Mouse (Mus musculus): ENCODE data around the gene Crtc1. TPM values are rescaled to one million over a fixed set of nuclear protein-coding genes. Genes with fewer than 3 reads are reported as not detected.

The Crtc1 gene
- polyA plus RNA-seq, 1 experiment from 2014 or later, result 7.0 TPM

DNA sequence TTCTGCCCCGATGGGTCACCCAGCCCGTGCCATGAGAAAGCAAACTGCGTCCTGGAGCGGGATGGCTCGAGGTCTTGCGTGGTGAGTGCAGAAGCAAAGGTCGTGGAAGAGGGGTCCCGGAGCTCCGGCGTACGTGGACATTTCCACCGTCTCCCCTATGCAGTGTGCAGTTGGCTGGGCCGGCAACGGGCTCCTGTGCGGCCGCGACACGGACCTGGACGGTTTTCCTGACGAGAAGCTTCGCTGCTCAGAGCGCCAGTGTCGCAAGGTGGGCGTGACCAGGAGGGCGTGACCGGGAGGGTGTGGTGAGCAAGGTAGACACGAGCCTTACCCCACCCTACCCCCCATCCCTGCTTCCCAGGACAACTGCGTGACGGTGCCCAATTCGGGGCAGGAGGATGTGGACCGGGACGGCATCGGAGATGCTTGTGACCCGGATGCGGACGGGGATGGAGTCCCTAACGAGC is 63.1 kb downstream of the Crtc1 start:
- H3K4me1 ChIP-seq (ENCODE audit: insufficient read depth, low read depth, low read length), result peaks cover 9% of the 10 kb centered on the region; the same call in 1 of the 2 replicates
- no peak overlapping the region for H3K9ac ChIP-seq (replicated peaks; ENCODE audit: low read depth)
- peaks cover 54% of the 10 kb centered on the region for H3K27me3 ChIP-seq (replicated peaks; ENCODE audit: insufficient read depth, low read length)
- ATAC-seq, result no peak
- no peak for TF ChIP-seq EP300 (IDR thresholded peaks at IDR 0.05)
- H3K27ac ChIP-seq (ENCODE audit: low read length), result no peak overlapping the region
- H3K4me2 ChIP-seq (replicated peaks; ENCODE audit: low read depth, low read length), result peak overlapping the region; percentile 28; the same call in 1 of the 2 replicates
- no peak for DNase-seq (ENCODE audit: low spot score)
- 6% methylated on average over 30 of the region's 37 CpGs for WGBS
- no peaks in the 10 kb centered on the region for H3K9me3 ChIP-seq (ENCODE audit: low read length)
- no peak overlapping the region; the same call in 1 of the 2 replicates for H3K4me3 ChIP-seq (ENCODE audit: low read depth, low read length)
- H3K36me3 ChIP-seq (ENCODE audit: insufficient read depth, low read length), result no peaks in the 10 kb centered on the region

DNA sequence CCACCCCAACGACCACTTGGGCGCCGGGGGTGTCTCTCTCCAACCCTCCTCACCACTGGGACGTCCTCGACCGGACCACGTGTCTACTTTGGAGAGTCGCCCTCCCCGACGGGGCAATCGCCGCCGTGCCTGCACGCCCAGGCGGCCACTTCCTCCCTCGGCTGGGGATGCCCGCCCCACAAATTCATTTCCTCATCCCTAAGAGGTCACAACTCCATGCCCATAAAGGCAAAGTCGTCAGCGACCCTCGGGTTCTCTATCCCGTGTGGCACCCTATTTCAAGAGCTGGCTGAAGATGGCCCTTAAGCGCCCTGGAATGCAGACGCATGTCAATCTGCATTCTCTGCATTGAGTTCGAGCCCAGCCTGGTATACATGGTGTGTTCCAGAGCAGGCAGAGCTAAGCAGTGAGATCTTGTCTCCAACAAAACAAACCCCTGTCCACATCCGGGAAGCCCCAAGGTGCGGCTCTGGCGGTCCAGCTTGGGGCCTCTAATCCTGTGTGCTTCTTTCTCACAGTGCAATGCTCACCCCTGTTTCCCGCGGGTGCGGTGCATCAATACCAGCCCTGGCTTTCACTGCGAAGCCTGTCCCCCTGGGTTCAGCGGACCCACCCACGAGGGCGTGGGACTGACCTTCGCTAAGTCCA is 64.0 kb downstream of the Crtc1 start:
- Histone ChIP-seq H3K4me1 (ENCODE audit: insufficient read depth, low read depth, low read length) (peaks cover 9% of the 10 kb centered on the region; the same call in 1 of the 2 replicates), H3K4me2 (replicated peaks; ENCODE audit: low read depth, low read length) (no peak overlapping the region), H3K9ac (replicated peaks; ENCODE audit: low read depth) (no peak overlapping the region), H3K27ac (ENCODE audit: low read length) (no peak overlapping the region), H3K9me3 (ENCODE audit: low read length) (no peaks in the 10 kb centered on the region), H3K27me3 (replicated peaks; ENCODE audit: insufficient read depth, low read length) (peaks cover 54% of the 10 kb centered on the region), H3K36me3 (ENCODE audit: insufficient read depth, low read length) (no peaks in the 10 kb centered on the region), H3K4me3 (ENCODE audit: low read depth, low read length) (peak overlapping the region; percentile 27; the same call in 1 of the 2 replicates)
- DNase-seq (ENCODE audit: low spot score) (no peak), ATAC-seq (peak; percentile 14)
- TF ChIP-seq EP300 (IDR thresholded peaks at IDR 0.05) (no peak), CTCF (IDR thresholded peaks at IDR 0.05) (no peak)
- 6% methylated on average over 35 of the region's 35 CpGs for WGBS

DNA sequence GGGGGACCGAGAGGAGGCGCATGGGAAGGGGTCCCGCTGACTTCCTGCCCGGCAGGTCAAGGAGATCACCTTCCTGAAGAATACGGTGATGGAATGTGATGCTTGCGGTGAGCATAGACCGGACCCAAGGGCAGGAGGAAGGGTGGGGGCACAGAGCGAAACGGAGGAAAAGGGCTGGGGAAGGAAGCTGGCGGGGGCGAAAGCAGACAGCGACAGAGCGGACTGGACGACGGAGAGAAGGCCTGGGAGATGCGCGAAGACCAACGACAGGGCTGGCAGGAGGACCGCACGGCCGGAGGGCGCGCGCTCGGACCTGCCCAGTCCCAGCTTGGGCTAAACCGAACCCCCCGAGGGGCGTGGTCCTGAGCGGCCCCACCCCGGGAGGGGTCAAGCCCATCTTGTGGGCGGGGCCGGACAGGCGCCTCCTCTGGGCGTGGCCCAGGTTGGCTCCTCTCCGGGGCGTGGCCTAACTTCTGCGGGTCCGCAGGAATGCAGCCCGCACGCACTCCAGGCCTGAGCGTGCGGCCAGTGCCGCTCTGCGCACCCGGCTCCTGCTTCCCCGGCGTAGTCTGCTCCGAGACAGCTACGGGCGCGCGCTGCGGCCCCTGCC is 65.0 kb downstream of the Crtc1 start:
- H3K4me3 ChIP-seq (ENCODE audit: low read depth, low read length), result peak overlapping the region; percentile 27
- under 1% methylated on average over 36 of the region's 53 CpGs for WGBS

DNA sequence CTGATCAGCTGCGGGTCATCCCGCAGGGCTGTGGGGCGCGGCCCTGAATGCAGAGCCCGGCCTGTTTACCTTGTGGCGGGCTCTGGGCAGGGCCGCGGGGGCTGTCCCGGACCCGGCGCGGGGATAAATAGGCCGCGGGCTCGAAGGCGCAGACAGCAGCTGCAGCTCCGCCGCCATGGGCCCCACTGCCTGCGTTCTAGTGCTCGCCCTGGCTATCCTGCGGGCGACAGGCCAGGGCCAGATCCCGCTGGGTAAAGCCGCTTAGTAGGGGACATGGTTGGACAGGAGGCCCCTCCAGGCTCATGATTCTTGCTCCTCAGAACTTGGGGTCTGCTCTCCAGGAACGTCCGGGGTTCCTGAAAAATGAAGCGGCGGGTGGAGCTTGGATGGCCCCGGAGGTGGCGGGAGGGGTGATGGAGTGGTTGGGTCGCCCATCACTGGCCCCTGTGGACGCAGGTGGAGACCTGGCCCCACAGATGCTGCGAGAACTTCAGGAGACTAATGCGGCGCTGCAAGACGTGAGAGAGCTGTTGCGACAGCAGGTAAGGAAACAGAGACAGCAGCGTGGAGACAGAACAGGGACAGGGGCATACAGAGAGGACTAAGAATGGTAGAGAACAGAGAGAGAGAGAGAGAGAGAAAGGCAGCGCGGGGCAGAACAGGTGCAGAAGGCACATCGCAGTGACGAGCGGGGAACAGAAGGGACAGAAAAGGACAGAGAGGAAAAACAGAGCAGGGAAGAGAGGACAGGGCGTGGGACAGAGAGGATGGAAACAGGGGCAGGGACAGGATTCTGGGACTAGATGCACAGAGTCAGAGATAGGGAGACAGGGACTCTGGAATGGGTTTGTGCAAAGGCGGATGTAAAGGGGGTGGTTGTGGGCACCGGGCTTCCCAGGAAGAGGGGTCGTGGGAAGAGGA is 65.7 kb downstream of the Crtc1 start, which contains the start of gene Comp:
TSS of gene Comp (plus strand) at position 162 of the 921 bp plus-strand sequence.
- no peak for ATAC-seq
- H3K27me3 ChIP-seq (replicated peaks; ENCODE audit: insufficient read depth, low read length), result peaks cover 54% of the 10 kb centered on the region
- 4% methylated on average over 47 of the region's 47 CpGs for WGBS
- peaks cover 9% of the 10 kb centered on the region; the same call in 1 of the 2 replicates for H3K4me1 ChIP-seq (ENCODE audit: insufficient read depth, low read depth, low read length)
- peak within 1 kb of the TSS; percentile 44 for H3K4me2 ChIP-seq (replicated peaks; ENCODE audit: low read depth, low read length)
- DNase-seq (ENCODE audit: low spot score), result no peak
- H3K36me3 ChIP-seq (ENCODE audit: insufficient read depth, low read length), result no peaks in the 10 kb centered on the region
- H3K9ac ChIP-seq (replicated peaks; ENCODE audit: low read depth), result no peak within 1 kb of the TSS
- TF ChIP-seq CTCF (IDR thresholded peaks at IDR 0.05) (no peak), EP300 (IDR thresholded peaks at IDR 0.05) (no peak)
- H3K9me3 ChIP-seq (ENCODE audit: low read length), result no peaks in the 10 kb centered on the region
- no peak within 1 kb of the TSS for H3K27ac ChIP-seq (ENCODE audit: low read length)
- H3K4me3 ChIP-seq (ENCODE audit: low read depth, low read length), result peak within 1 kb of the TSS; percentile 27

More for the DNA sequence above, 65.0 kb downstream of the Crtc1 start:
- Histone ChIP-seq H3K4me1 (ENCODE audit: insufficient read depth, low read depth, low read length) (peaks cover 9% of the 10 kb centered on the region; the same call in 1 of the 2 replicates), H3K27me3 (replicated peaks; ENCODE audit: insufficient read depth, low read length) (peaks cover 54% of the 10 kb centered on the region), H3K27ac (ENCODE audit: low read length) (no peak overlapping the region), H3K9ac (replicated peaks; ENCODE audit: low read depth) (no peak overlapping the region), H3K36me3 (ENCODE audit: insufficient read depth, low read length) (no peaks in the 10 kb centered on the region), H3K4me2 (replicated peaks; ENCODE audit: low read depth, low read length) (peak overlapping the region; percentile 44), H3K9me3 (ENCODE audit: low read length) (no peaks in the 10 kb centered on the region)
- ATAC-seq (peak; percentile 84), DNase-seq (ENCODE audit: low spot score) (peak; percentile 80)
- TF ChIP-seq EP300 (IDR thresholded peaks at IDR 0.05) (no peak), CTCF (IDR thresholded peaks at IDR 0.05) (no peak)

DNA sequence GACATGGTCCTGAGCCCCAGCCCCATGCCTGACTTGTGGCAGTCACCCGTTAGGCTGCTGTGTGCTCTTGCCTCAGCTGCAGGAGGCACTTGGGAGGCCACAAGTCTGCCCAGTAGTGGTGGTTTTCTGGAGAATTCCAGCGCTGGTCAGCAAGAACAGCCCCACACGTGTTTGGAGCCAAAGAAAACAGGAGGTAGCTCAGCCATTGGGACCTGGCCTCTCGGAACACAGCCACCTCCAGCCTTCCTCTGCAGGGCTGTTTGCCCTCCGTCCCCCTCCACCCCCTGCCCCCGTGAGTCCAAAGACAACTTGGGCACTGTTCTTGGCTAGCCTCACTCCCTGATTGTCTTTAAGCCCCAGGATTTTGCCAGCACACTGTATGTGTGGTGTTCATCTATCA is 67.4 kb downstream of the Crtc1 start:
- WGBS, result 30% methylated on average over 6 of the region's 6 CpGs

More for the DNA sequence above, 67.4 kb downstream of the Crtc1 start:
- no peak overlapping the region for H3K4me2 ChIP-seq (replicated peaks; ENCODE audit: low read depth, low read length)
- H3K4me1 ChIP-seq (ENCODE audit: insufficient read depth, low read depth, low read length), result peaks cover 9% of the 10 kb centered on the region; the same call in 1 of the 2 replicates
- H3K9ac ChIP-seq (replicated peaks; ENCODE audit: low read depth), result no peak overlapping the region
- no peak for DNase-seq (ENCODE audit: low spot score)
- H3K9me3 ChIP-seq (ENCODE audit: low read length), result no peaks in the 10 kb centered on the region
- no peak for ATAC-seq
- TF ChIP-seq EP300 (IDR thresholded peaks at IDR 0.05) (no peak), CTCF (IDR thresholded peaks at IDR 0.05) (no peak)
- H3K27ac ChIP-seq (ENCODE audit: low read length), result no peak overlapping the region
- peaks cover 44% of the 10 kb centered on the region for H3K27me3 ChIP-seq (replicated peaks; ENCODE audit: insufficient read depth, low read length)
- no peak overlapping the region for H3K4me3 ChIP-seq (ENCODE audit: low read depth, low read length)
- no peaks in the 10 kb centered on the region for H3K36me3 ChIP-seq (ENCODE audit: insufficient read depth, low read length)

All from lung, postnatal 0 days (tissue).